Mouse (Mus musculus): Measurements from ENCODE around the gene Pank4. TPM values are rescaled to one million over a fixed set of nuclear protein-coding genes. Genes with fewer than 3 reads are reported as not detected.

The Pank4 gene
- total and polyA plus RNA-seq, 3 experiments = 22.4 to 34.7 (median 27.6) TPM

DNA sequence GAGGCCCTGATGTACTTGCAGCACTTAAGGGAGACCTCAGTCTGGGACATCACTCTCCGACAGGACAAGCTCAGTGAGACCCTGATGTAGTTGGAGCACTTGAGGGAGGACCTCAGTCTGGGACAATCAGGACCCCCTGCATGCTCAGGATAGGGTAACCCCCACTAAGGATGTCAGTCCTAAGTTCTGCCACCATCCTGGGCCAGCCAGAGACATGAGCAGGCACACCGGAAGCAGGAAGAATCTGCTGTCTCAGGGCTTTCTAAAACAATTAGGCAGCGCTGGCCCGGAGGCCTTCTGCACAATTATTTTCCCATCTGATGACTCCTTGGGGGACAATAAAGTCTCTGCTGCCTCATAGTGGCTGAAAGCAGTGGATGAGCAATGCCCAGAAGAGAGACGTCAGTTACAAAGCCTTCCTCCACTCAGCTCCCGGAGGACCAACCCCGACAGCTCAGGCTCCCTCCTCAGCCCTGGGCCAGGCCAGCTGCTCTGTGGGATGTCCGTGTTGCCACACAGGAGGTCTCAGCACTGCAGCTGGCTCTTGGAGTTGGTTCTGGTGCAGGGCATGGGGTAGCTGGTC, 32.7 kb downstream of the Pank4 start:
- in situ Hi-C loops (cut with MboI; ENCODE audit: low pct_ligation_motif_present, low pct_unique_long_range_greater_than_20kb, low sequenced_read_pairs) = no loop called here
- Histone ChIP-seq H3K79me2 (replicated peaks; ENCODE audit: control insufficient read depth, extremely low read depth, insufficient read depth, poor library complexity, severe bottlenecking) (no peaks in the 10 kb centered on the region), H3K4me1 (ENCODE audit: control insufficient read depth in 1 of 2, insufficient read depth in 2 of 2) (peaks cover 9 to 13% of the 10 kb centered on the region in 2 experiments), H3K27me3 (replicated peaks) (peaks cover 91% of the 10 kb centered on the region), H3K4me2 (ENCODE audit: insufficient read depth, low read depth, poor library complexity, severe bottlenecking) (no peak overlapping the region), H3K9ac (ENCODE audit: insufficient read depth, low read depth) (no peak overlapping the region), H3K9me3 (replicated peaks; ENCODE audit: low read length) (no peaks in the 10 kb centered on the region), H3K27ac (ENCODE audit: insufficient read depth, low read depth) (no peak overlapping the region), H3K36me3 (replicated peaks in 1 of 2; ENCODE audit: control insufficient read depth in 1 of 2, insufficient read depth in 1 of 2, low read length in 1 of 2) (no peaks in the 10 kb centered on the region), H3K4me3 (replicated peaks in 1 of 3; ENCODE audit: low read depth in 2 of 3, low read length in 2 of 3, poor library complexity in 1 of 3) (no peak overlapping the region)
- dilution Hi-C loops (cut with MboI; ENCODE audit: extremely low pct_ligation_motif_present, extremely low pct_unique_long_range_greater_than_20kb, low sequenced_read_pairs) = no loop called here
- DNase-seq (ENCODE audit: extremely low read depth) = no peak
- 0 out of 2 replicates have a peak, but pooled peaks have one; percentile 10 for TF ChIP-seq SMC3 (IDR thresholded peaks at IDR 0.05; ENCODE audit: low read depth, low read length)
- no peak for TF ChIP-seq IRF4 (IDR thresholded peaks at IDR 0.05; ENCODE audit: low read depth, low read length)
- TF ChIP-seq RAD21 (IDR thresholded peaks at IDR 0.05; ENCODE audit: low read depth, low read length) = peak; percentile 23
- TF ChIP-seq CTCF (conservative IDR thresholded peaks at IDR 0.05 in 1 of 2, IDR thresholded peaks at IDR 0.05 in 1 of 2; ENCODE audit: low read depth in 2 of 2, low read length in 2 of 2) = peak in 1 of 2 experiments; percentile 47; a peak in 2 of 4 replicates
- TF ChIP-seq RCOR1 (conservative IDR thresholded peaks at IDR 0.05; ENCODE audit: low read depth, low read length) = no peak

GRCm38 (mm10) chr4:154999379-154999778, 35.5 kb downstream of the Pank4 start:
- Histone ChIP-seq H3K4me1 (ENCODE audit: control insufficient read depth in 1 of 2, insufficient read depth in 2 of 2) (peaks cover 9 to 13% of the 10 kb centered on the region in 2 experiments), H3K36me3 (replicated peaks in 1 of 2; ENCODE audit: control insufficient read depth in 1 of 2, insufficient read depth in 1 of 2, low read length in 1 of 2) (no peaks in the 10 kb centered on the region), H3K79me2 (replicated peaks; ENCODE audit: control insufficient read depth, extremely low read depth, insufficient read depth, poor library complexity, severe bottlenecking) (no peaks in the 10 kb centered on the region), H3K4me3 (replicated peaks in 1 of 3; ENCODE audit: low read depth in 2 of 3, low read length in 2 of 3, poor library complexity in 1 of 3) (no peak overlapping the region), H3K9me3 (replicated peaks; ENCODE audit: low read length) (no peaks in the 10 kb centered on the region), H3K27ac (ENCODE audit: insufficient read depth, low read depth) (no peak overlapping the region), H3K9ac (ENCODE audit: insufficient read depth, low read depth) (no peak overlapping the region), H3K27me3 (replicated peaks) (peaks cover 91% of the 10 kb centered on the region), H3K4me2 (ENCODE audit: insufficient read depth, low read depth, poor library complexity, severe bottlenecking) (no peak overlapping the region)
- in situ Hi-C loops (cut with MboI; ENCODE audit: low pct_ligation_motif_present, low pct_unique_long_range_greater_than_20kb, low sequenced_read_pairs) (no loop called here), dilution Hi-C loops (cut with MboI; ENCODE audit: extremely low pct_ligation_motif_present, extremely low pct_unique_long_range_greater_than_20kb, low sequenced_read_pairs) (no loop called here)
- no peak for DNase-seq (ENCODE audit: extremely low read depth)
- no peak for TF ChIP-seq ETS1 (conservative IDR thresholded peaks at IDR 0.05; ENCODE audit: low read depth, low read length)
- TF ChIP-seq E2F4 (IDR thresholded peaks at IDR 0.05; ENCODE audit: insufficient replicate concordance, low read depth, low read length) = no peak
- no peak for TF ChIP-seq PAX5 (IDR thresholded peaks at IDR 0.05; ENCODE audit: low read length)
- no peak for TF ChIP-seq UBTF (IDR thresholded peaks at IDR 0.05; ENCODE audit: low read depth, low read length)
- TF ChIP-seq MAX (IDR thresholded peaks at IDR 0.05; ENCODE audit: low read length) = no peak
- TF ChIP-seq ZC3H11A (IDR thresholded peaks at IDR 0.05; ENCODE audit: low read depth, low read length) = no peak

- Histone ChIP-seq H3K4me3 (replicated peaks in 1 of 3; ENCODE audit: low read depth in 2 of 3, low read length in 2 of 3, poor library complexity in 1 of 3) (no peak overlapping the region), H3K36me3 (replicated peaks in 1 of 2; ENCODE audit: control insufficient read depth in 1 of 2, insufficient read depth in 1 of 2, low read length in 1 of 2) (no peaks in the 10 kb centered on the region), H3K4me2 (ENCODE audit: insufficient read depth, low read depth, poor library complexity, severe bottlenecking) (no peak overlapping the region), H3K27ac (ENCODE audit: insufficient read depth, low read depth) (no peak overlapping the region), H3K79me2 (replicated peaks; ENCODE audit: control insufficient read depth, extremely low read depth, insufficient read depth, poor library complexity, severe bottlenecking) (no peaks in the 10 kb centered on the region), H3K9me3 (replicated peaks; ENCODE audit: low read length) (no peaks in the 10 kb centered on the region), H3K4me1 (ENCODE audit: control insufficient read depth in 1 of 2, insufficient read depth in 2 of 2) (no peaks in the 10 kb centered on the region), H3K9ac (ENCODE audit: insufficient read depth, low read depth) (no peak overlapping the region), H3K27me3 (replicated peaks) (peaks cover 94% of the 10 kb centered on the region)
- in situ Hi-C loops (cut with MboI; ENCODE audit: low pct_ligation_motif_present, low pct_unique_long_range_greater_than_20kb, low sequenced_read_pairs) = no loop called here
- no peak for TF ChIP-seq PAX5 (IDR thresholded peaks at IDR 0.05; ENCODE audit: low read length)
- no peak for TF ChIP-seq ZMIZ1 (IDR thresholded peaks at IDR 0.05; ENCODE audit: low read depth, low read length)
- TF ChIP-seq EP300 (IDR thresholded peaks at IDR 0.05; ENCODE audit: low read length) = no peak
- no peak for TF ChIP-seq MAZ (IDR thresholded peaks at IDR 0.05; ENCODE audit: low read depth, low read length)
- no peak for TF ChIP-seq NRF1 (IDR thresholded peaks at IDR 0.05; ENCODE audit: low read depth, low read length)
- no peak for TF ChIP-seq IRF4 (IDR thresholded peaks at IDR 0.05; ENCODE audit: low read depth, low read length)
- TF ChIP-seq CHD1 (IDR thresholded peaks at IDR 0.05; ENCODE audit: low read depth, low read length) = no peak
- no peak for TF ChIP-seq MYC (IDR thresholded peaks at IDR 0.05; ENCODE audit: low read depth, low read length)
- no peak for TF ChIP-seq RCOR1 (conservative IDR thresholded peaks at IDR 0.05; ENCODE audit: low read depth, low read length)
- TF ChIP-seq JUN (IDR thresholded peaks at IDR 0.05; ENCODE audit: insufficient read depth, low read depth, low read length) = no peak
- no peak for TF ChIP-seq SIN3A (IDR thresholded peaks at IDR 0.05; ENCODE audit: low read length)
- no peak for TF ChIP-seq MEF2A (IDR thresholded peaks at IDR 0.05; ENCODE audit: borderline replicate concordance, low read depth, low read length)
- TF ChIP-seq SMC3 (IDR thresholded peaks at IDR 0.05; ENCODE audit: low read depth, low read length) = no peak
- no peak for TF ChIP-seq USF2 (conservative IDR thresholded peaks at IDR 0.05; ENCODE audit: low read depth, low read length)
- DNase-seq (ENCODE audit: extremely low read depth) = no peak
- dilution Hi-C loops (cut with MboI; ENCODE audit: extremely low pct_ligation_motif_present, extremely low pct_unique_long_range_greater_than_20kb, low sequenced_read_pairs) = no loop called here
Measured at GRCm38 (mm10) chr4:155005278-155005677, 41.4 kb downstream of the Pank4 start.
